Mouse (Mus musculus) limb, embryonic 15.5 days (tissue): ENCODE data around the gene Slc9a4. TPM values are rescaled to one million over a fixed set of nuclear protein-coding genes. Genes with fewer than 3 reads are reported as not detected.
"Not testable (repeated sequence)": the region's sequence is repeated elsewhere in the genome, so short reads cannot be mapped to it uniquely, and the experiment has no call there.

Experiments
- ATAC-seq: fragments of 200-750 bp; cut with Nextera tagmentation; 2 replicates; pipeline ENCODE4 v1.8.0; 2017; ENCODE audit warnings: low read depth, moderate TSS enrichment; ENCODE audit not compliant: insufficient number of reproducible peaks, low FRiP score, low TSS enrichment
- H3K27ac ChIP-seq: fragments of 300-500 bp; sonication (generic); 2 replicates; pipeline ENCODE4 v1.5.1; 2015; ENCODE audit warnings: moderate library complexity, mild to moderate bottlenecking, inconsistent platforms
- H3K27me3 ChIP-seq: fragments of 300-500 bp; sonication (generic); 2 replicates; pipeline ENCODE4 v1.6.1; 2015; ENCODE audit warnings: inconsistent platforms
- H3K36me3 ChIP-seq: fragments of 300-500 bp; sonication (generic); 2 replicates; pipeline ENCODE4 v1.6.1; 2015; ENCODE audit warnings: inconsistent platforms
- H3K4me1 ChIP-seq: fragments of 300-500 bp; sonication (generic); 2 replicates; pipeline ENCODE4 v1.6.1; 2015; ENCODE audit warnings: inconsistent platforms
- H3K4me2 ChIP-seq: fragments of 300-500 bp; sonication (generic); 2 replicates; pipeline ENCODE4 v1.6.1; 2015; ENCODE audit warnings: mild to moderate bottlenecking, inconsistent platforms
- H3K4me3 ChIP-seq: fragments of 300-500 bp; sonication (generic); 2 replicates; pipeline ENCODE4 v1.5.1; 2015; ENCODE audit warnings: mild to moderate bottlenecking, inconsistent platforms
- H3K9ac ChIP-seq: fragments of 300-500 bp; sonication (generic); 2 replicates; pipeline ENCODE4 v1.6.1; 2015; ENCODE audit warnings: inconsistent platforms
- H3K9me3 ChIP-seq: fragments of 300-500 bp; sonication (generic); 2 replicates; pipeline ENCODE4 v1.6.1; 2016; ENCODE audit warnings: inconsistent platforms
- WGBS: fragments of 180-500 bp; shearing (Covaris S2); methylation state at CpG from one replicate; pipeline ENCODE4 v1.1.7; 2015; 5-methylcytosine and 5-hydroxymethylcytosine counted together
- polyA plus RNA-seq: library from polyadenylated mRNA; unstranded; fragments of >200 nt; fragmentation: Nextera tagmentation; extraction: Ambion mirVana; gene quantifications from 2 replicates; pipeline ENCODE4 v1.2.1, GENCODE M21; 2015

The Slc9a4 gene
- 0.11 TPM in 1 of 2 replicates, not detected in the other for polyA plus RNA-seq

DNA sequence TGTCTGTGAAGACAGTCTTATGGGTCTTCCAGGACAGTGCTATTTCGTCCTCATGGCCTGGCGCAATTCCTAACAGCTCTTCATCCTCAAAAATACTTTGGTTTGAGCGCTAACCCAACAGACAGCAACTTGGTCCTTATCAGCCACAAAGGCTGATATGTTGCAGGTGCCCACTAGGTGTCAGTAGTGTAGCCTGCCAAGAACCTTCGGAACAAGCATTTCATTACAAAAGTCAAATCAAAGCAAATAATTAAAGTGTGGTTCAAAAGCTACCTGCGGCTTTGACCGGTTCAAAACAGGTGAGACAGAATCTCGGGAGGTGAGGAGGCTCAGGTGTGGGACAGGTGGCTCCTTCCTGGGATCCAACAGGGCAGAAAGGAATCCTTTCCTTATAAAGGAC lies at the start of gene Slc9a4:
Slc9a4 (plus strand) TSS at position 298 of the 400 bp plus-strand sequence.
- Histone ChIP-seq H3K36me3 (no peaks in the 10 kb centered on the region), H3K4me1 (no peaks in the 10 kb centered on the region), H3K4me3 (no peak within 1 kb of the TSS), H3K9me3 (no peaks in the 10 kb centered on the region), H3K4me2 (no peak within 1 kb of the TSS), H3K27ac (no peak within 1 kb of the TSS), H3K27me3 (0 out of 2 replicates have a peak, but pooled peaks cover 4% of the 10 kb centered on the region), H3K9ac (no peak within 1 kb of the TSS)
- no peak for ATAC-seq
- WGBS: 13% methylated on average over 7 of the region's 7 CpGs

DNA sequence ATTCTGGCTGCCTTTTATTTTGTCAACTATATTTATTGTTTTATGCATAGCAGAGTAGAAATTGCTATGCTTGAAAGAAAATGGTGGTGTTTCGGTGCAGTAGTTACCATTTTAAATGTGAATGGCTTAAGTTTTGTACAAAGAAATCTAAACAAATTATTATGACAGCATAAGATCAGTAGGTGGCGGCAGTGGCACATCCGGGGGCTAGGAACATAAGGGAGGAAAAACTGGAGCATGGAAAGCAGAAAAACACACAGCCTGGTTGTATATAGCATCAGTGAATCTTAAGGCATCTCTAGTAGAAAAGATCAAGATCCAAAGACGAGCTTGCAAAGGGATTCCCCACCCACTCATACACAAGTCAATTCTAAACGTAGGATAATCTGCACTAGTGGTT lies 42.3 kb upstream of the Slc9a4 start:
- no peaks in the 10 kb centered on the region for H3K9me3 ChIP-seq

DNA sequence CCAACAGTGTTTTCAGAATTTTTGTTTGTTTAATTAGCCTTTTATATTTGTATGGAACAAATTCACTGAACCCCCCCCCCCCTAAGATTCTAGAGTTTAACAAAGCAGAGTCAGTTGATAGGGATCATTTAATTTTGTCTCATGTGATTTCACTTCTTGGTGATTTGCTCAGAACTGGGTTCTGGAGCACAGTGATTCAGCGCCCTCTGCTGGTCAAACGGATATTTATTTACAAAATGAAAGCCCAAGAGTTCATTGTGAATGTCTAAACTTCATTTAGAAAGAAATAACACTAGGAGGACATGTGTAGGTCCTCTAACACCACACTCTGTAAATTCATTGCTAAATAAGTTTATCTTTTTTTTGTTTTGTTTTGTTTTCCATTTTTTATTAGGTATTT lies 35.2 kb upstream of the Slc9a4 start:
- Histone ChIP-seq H3K9me3 (no peaks in the 10 kb centered on the region), H3K9ac (no peak overlapping the region), H3K4me3 (no peak overlapping the region), H3K4me2 (no peak overlapping the region), H3K27ac (no peak overlapping the region), H3K4me1 (no peaks in the 10 kb centered on the region), H3K27me3 (no peaks in the 10 kb centered on the region), H3K36me3 (no peaks in the 10 kb centered on the region)
- WGBS: 0% methylated on average over 2 of the region's 2 CpGs
- ATAC-seq: no peak

More for the DNA sequence above, 42.3 kb upstream of the Slc9a4 start:
- Histone ChIP-seq H3K4me2 (no peak overlapping the region), H3K27me3 (no peaks in the 10 kb centered on the region), H3K36me3 (no peaks in the 10 kb centered on the region), H3K4me1 (no peaks in the 10 kb centered on the region), H3K27ac (no peak overlapping the region), H3K9ac (no peak overlapping the region), H3K4me3 (no peak overlapping the region)
- no peak for ATAC-seq
- WGBS: 81% methylated on average over 5 of the region's 5 CpGs

DNA sequence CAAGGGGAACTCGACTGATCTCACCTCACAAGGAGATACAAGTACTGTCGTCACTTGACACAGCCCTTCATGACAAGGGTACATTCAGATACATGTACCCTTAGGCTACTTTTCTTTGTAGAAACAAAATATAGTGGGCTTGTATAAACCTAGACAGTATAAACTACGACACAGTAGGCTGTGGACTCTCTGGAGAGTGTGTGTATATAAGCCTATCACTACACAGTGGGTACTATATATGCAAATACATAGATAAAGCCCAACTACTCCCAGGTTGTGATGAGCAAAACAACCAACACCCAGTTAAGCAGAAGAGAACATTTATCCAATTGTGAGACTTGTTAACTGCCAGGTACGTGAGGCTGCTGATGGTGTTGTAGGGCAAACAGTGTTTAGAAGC lies 33.2 kb upstream of the Slc9a4 start:
- no peak overlapping the region for H3K27ac ChIP-seq
- no peak for ATAC-seq
- H3K27me3 ChIP-seq: no peaks in the 10 kb centered on the region
- H3K4me3 ChIP-seq: no peak overlapping the region
- no peaks in the 10 kb centered on the region for H3K9me3 ChIP-seq
- 68% methylated on average over 4 of the region's 4 CpGs for WGBS
- no peak overlapping the region for H3K4me2 ChIP-seq
- no peaks in the 10 kb centered on the region for H3K4me1 ChIP-seq
- no peaks in the 10 kb centered on the region for H3K36me3 ChIP-seq
- no peak overlapping the region for H3K9ac ChIP-seq

DNA sequence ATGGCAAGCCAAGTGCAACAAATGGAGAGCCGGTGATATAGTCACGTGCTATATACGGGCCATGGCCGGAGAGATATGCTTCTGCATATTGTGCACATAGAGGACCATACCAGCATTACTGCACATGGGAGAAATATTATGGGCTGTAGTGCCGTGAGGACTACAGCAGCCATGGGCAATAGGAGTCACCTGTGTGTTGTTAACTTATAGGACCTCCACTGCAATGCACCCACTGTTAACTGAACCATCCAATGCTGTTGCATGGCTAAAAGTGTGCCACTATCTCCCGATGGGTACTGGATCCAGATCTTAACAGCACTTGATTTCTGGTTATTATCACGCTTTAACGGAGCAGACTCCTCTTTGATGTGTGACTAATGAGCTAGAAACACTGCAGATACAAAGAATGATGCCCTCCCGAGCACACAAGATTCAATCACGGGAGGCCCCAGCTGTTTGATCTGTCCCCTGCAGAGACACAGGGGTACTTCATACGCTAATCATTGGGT lies 32.8 kb upstream of the Slc9a4 start:
- Histone ChIP-seq H3K9ac (no peak overlapping the region), H3K4me1 (no peaks in the 10 kb centered on the region), H3K4me3 (no peak overlapping the region), H3K4me2 (no peak overlapping the region), H3K27me3 (no peaks in the 10 kb centered on the region), H3K36me3 (no peaks in the 10 kb centered on the region), H3K9me3 (no peaks in the 10 kb centered on the region), H3K27ac (no peak overlapping the region)
- ATAC-seq: no peak
- WGBS: 68% methylated on average over 11 of the region's 11 CpGs

DNA sequence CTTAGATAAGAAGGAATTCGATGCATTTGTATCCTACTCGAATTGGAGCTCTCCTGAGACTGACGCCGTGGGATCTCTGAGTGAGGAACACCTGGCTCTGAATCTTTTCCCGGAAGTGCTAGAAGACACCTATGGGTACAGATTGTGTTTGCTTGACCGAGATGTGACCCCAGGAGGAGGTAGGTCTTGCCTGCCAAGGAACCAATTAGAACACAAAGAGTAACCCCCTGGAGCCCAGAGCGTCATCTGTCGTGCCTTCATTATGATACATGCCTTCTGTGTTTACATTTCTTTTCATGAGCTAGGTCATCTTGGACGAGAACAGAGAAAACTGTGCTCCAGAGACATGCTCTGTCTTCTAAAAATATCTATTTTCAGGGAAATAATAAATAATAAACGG lies 32.1 kb upstream of the Slc9a4 start:
- Histone ChIP-seq H3K9me3 (no peaks in the 10 kb centered on the region), H3K4me3 (no peak overlapping the region), H3K27ac (no peak overlapping the region), H3K36me3 (no peaks in the 10 kb centered on the region), H3K4me2 (no peak overlapping the region), H3K27me3 (no peaks in the 10 kb centered on the region), H3K4me1 (no peaks in the 10 kb centered on the region), H3K9ac (no peak overlapping the region)
- WGBS: 62% methylated on average over 10 of the region's 10 CpGs
- ATAC-seq: no peak

DNA sequence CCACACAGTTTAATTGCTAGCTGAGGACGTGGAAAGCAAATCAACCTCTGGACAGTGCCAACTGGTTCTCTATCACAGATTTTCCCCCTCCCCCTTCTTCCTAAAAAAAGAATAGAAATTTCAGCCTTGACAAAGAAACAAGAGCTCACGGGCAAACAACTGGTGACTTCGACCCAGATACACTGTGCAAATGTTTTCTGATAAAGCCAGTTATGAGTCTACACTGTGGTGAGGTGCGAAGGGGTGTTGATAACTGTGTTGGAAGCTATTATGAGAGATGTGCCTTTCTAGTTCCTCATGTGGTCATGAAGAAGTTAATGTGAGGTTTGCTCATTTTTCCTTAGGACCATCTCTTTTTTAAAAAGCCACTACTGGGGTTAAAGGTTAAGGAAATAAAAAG lies 10.5 kb upstream of the Slc9a4 start:
- 74% methylated on average over 4 of the region's 4 CpGs for WGBS
- H3K4me1 ChIP-seq: no peaks in the 10 kb centered on the region

DNA sequence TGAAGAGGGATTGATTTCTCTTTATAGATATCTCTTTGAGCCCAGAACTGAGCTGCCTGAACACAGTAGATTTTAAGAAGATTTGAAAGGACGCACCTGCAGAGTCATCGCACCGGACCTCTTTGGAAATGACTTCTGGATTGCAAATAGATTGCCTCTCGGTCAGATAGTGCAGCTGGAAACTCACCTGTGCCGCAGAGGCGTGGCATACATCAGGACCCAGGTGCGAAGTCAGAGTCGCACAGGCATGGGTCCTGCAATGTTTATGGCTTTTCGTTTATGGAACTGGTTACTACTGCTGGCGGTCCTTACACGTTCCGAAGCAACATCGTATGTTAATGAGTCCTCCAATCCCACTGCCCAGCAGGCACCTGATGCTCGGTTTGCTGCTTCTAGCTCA lies 388 bp downstream of the Slc9a4 start:
- Histone ChIP-seq H3K9ac (no peak overlapping the region), H3K4me1 (no peaks in the 10 kb centered on the region), H3K27ac (no peak overlapping the region), H3K4me2 (no peak overlapping the region), H3K27me3 (0 out of 2 replicates have a peak, but pooled peaks cover 4% of the 10 kb centered on the region), H3K4me3 (no peak overlapping the region), H3K9me3 (no peaks in the 10 kb centered on the region), H3K36me3 (no peaks in the 10 kb centered on the region)
- ATAC-seq: no peak
- WGBS: 57% methylated on average over 14 of the region's 14 CpGs

More for the DNA sequence above, 10.5 kb upstream of the Slc9a4 start:
- Histone ChIP-seq H3K27me3 (no peaks in the 10 kb centered on the region), H3K9me3 (no peaks in the 10 kb centered on the region), H3K27ac (no peak overlapping the region), H3K36me3 (no peaks in the 10 kb centered on the region), H3K4me3 (no peak overlapping the region), H3K4me2 (no peak overlapping the region), H3K9ac (no peak overlapping the region)
- ATAC-seq: no peak

DNA sequence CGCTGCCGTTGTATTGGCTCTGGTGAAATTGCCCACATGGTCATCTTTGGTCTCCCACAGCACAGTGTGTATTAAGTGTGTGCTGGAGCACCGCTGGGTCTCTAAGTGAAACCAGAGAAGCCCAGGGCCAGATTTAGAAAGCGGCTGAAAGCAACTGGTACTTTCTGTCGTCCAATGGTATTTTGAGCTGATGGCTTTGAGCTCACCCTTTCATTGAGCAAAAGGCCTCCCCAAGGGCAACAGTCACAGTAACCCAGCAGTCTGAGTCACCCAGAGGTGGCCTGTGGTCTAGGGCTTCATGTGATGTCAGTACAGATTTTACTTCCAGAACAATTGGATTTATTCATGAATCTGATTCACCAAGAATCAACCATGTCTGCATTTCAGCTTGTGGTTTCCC lies 6.9 kb downstream of the Slc9a4 start:
- H3K27me3 ChIP-seq: no peaks in the 10 kb centered on the region
- H3K36me3 ChIP-seq: no peaks in the 10 kb centered on the region
- H3K4me3 ChIP-seq: no peak overlapping the region
- H3K4me2 ChIP-seq: no peak overlapping the region
- H3K9ac ChIP-seq: no peak overlapping the region
- 61% methylated on average over 5 of the region's 5 CpGs for WGBS
- no peaks in the 10 kb centered on the region for H3K4me1 ChIP-seq
- H3K27ac ChIP-seq: no peak overlapping the region
- ATAC-seq: no peak
- no peaks in the 10 kb centered on the region for H3K9me3 ChIP-seq

DNA sequence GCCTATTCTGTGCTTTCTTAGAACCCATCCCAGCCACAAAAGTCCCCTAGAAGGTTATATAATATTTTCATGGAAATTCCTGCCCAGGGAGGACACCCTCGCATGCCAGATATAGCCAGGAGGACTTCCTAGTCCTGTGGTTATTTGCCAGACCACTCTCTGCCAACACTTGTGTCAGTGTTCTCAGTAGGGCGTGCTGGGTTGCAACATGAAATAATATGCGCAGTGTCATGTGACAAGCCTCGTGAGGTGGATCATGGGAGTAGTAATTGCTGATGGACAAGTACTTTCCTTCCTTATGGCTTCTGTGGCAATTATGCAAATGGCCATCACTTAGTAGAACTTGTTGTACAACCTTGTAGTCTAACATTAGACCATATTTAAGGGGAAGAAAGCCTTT lies 11.1 kb downstream of the Slc9a4 start:
- no peaks in the 10 kb centered on the region for H3K27me3 ChIP-seq
- H3K4me1 ChIP-seq: no peaks in the 10 kb centered on the region
- H3K36me3 ChIP-seq: no peaks in the 10 kb centered on the region
- WGBS: 80% methylated on average over 4 of the region's 4 CpGs
- no peak overlapping the region for H3K4me3 ChIP-seq
- no peaks in the 10 kb centered on the region for H3K9me3 ChIP-seq
- ATAC-seq: no peak
- no peak overlapping the region for H3K4me2 ChIP-seq
- H3K27ac ChIP-seq: no peak overlapping the region
- H3K9ac ChIP-seq: no peak overlapping the region

DNA sequence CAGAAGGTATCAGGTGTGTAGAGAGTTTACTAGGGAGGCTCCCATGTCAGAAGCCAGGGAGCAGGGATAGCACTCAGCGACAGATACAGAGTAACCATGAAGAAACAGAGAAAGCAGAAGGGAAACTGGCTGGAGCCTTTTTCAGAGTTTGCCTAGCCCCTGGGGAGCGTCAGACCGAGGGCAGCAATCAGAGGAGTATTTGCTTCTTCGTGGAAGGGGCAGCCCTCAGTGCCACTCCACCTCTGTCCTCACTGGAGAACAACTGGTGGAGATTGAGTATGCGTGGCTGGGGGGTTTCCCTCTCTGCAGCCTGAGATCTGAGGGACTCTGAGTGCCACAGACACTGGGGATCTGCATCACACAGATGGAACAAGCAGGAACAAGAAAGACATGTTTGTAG lies 17.9 kb downstream of the Slc9a4 start:
- no peak overlapping the region for H3K27ac ChIP-seq
- no peak overlapping the region for H3K4me3 ChIP-seq
- H3K27me3 ChIP-seq: no peaks in the 10 kb centered on the region
- 70% methylated on average over 5 of the region's 5 CpGs for WGBS
- H3K9me3 ChIP-seq: no peaks in the 10 kb centered on the region
- no peaks in the 10 kb centered on the region for H3K36me3 ChIP-seq
- no peak overlapping the region for H3K4me2 ChIP-seq
- ATAC-seq: no peak
- H3K4me1 ChIP-seq: no peaks in the 10 kb centered on the region
- H3K9ac ChIP-seq: no peak overlapping the region

DNA sequence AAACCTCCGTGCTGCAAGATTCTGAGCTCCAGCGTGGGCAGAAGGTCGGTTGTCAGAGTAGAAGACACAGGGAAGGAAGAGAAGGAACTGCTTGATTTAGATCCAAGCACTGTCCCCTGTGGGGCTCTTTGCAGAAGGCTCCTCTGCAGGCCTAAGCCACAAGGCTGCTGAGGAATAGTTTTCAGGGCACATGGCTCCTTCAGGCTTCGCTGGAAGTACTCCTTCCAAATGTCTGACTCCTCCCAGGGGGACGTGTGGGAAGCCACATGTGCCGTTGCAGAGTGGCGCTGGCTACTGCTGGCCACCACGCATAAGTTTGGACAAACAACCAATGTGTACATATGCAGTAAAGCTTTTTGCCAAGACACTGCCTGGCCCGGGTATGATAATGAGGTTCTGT lies 19.8 kb downstream of the Slc9a4 start:
- H3K4me3 ChIP-seq, H3K27me3 ChIP-seq, ATAC-seq, H3K9me3 ChIP-seq, H3K4me2 ChIP-seq, H3K36me3 ChIP-seq, H3K27ac ChIP-seq, H3K4me1 ChIP-seq, H3K9ac ChIP-seq: not testable (repeated sequence)
- 80% methylated on average over 9 of the region's 9 CpGs for WGBS
